Mouse (Mus musculus) neural tube, embryonic 15.5 days (tissue): ENCODE measurements around the gene Ppm1h. TPM values are rescaled to one million over a fixed set of nuclear protein-coding genes. Genes with fewer than 3 reads are reported as not detected.

ENCODE experiments used
- ATAC-seq: fragments of 200-750 bp; cut with Nextera tagmentation; 2 replicates; pipeline ENCODE4 v1.8.0; 2017; ENCODE audit warnings: mild to moderate bottlenecking, moderate TSS enrichment, moderate library complexity; ENCODE audit not compliant: low FRiP score
- H3K27ac ChIP-seq: fragments of 300-500 bp; sonication (generic); replicated peaks from 2 replicates; pipeline ENCODE4 v1.5.1; 2015; ENCODE audit warnings: mild to moderate bottlenecking, inconsistent platforms
- H3K27me3 ChIP-seq: fragments of 300-500 bp; sonication (generic); replicated peaks from 2 replicates; pipeline ENCODE4 v1.6.1; 2015; ENCODE audit warnings: inconsistent platforms
- H3K36me3 ChIP-seq: fragments of 300-500 bp; sonication (generic); 2 replicates; pipeline ENCODE4 v1.6.1; 2015; ENCODE audit warnings: inconsistent platforms
- H3K4me1 ChIP-seq: fragments of 300-500 bp; sonication (generic); 2 replicates; pipeline ENCODE4 v1.6.1; 2015; ENCODE audit warnings: inconsistent platforms
- H3K4me2 ChIP-seq: fragments of 300-500 bp; sonication (generic); 2 replicates; pipeline ENCODE4 v1.6.1; 2015; ENCODE audit warnings: inconsistent platforms, mild to moderate bottlenecking, moderate library complexity
- H3K4me3 ChIP-seq: fragments of 300-500 bp; sonication (generic); replicated peaks from 2 replicates; pipeline ENCODE4 v1.5.1; 2015; ENCODE audit warnings: mild to moderate bottlenecking, inconsistent platforms
- H3K9ac ChIP-seq: fragments of 300-500 bp; sonication (generic); replicated peaks from 2 replicates; pipeline ENCODE4 v1.6.1; 2015; ENCODE audit warnings: mild to moderate bottlenecking, inconsistent platforms
- H3K9me3 ChIP-seq: fragments of 300-500 bp; sonication (generic); replicated peaks from 2 replicates; pipeline ENCODE4 v1.6.1; 2016; ENCODE audit warnings: inconsistent platforms
- WGBS: fragments of 180-500 bp; shearing (Covaris S2); methylation state at CpG from one replicate; pipeline ENCODE4 v1.1.7; 2015; ENCODE audit warnings: mixed read lengths; 5-methylcytosine and 5-hydroxymethylcytosine counted together
- polyA plus RNA-seq: library from polyadenylated mRNA; unstranded; fragments of >200 nt; fragmentation: Nextera tagmentation; extraction: Ambion mirVana; gene quantifications from 2 replicates; pipeline ENCODE4 v1.2.1, GENCODE M21; 2015

Gene Ppm1h
- polyA plus RNA-seq, 1 experiment from 2014 or later, result 32.6 TPM

DNA sequence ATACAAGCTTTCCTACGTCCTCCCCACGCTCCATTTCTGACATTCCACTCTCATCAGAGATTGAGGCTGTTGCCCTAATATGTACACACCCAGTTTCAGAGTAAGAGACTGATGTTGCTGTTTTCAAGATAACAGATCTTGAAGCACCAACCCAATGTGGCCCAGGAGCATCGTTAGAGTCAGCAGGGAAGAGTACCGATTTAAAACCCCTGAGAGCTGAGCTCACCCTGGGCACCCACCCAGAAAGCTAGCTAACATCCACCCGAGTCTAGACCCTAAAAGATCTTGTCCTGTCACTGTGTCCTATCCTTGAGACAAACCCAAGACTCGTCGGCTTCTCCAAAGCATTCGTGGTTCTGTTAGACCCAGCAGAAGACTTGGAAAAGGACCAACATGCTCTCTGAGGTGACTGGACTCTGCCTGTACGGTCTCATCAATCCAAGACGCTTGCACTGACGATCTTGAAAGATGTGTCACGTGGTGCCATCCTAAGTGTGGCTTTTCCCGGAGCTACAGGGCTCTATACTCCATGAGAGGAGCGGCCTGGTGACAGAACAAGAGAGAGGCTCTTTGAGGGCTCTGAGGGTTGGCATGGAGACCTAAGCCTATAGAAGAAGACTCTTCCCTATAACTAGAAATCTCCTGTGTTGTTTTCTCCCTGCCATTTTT, 212.3 kb downstream of the Ppm1h start:
- Histone ChIP-seq H3K4me3 (no peak overlapping the region), H3K4me2 (no peak overlapping the region), H3K4me1 (peaks cover 61% of the 10 kb centered on the region), H3K27me3 (no peaks in the 10 kb centered on the region), H3K9ac (no peak overlapping the region), H3K27ac (peak overlapping the region; percentile 92), H3K9me3 (no peaks in the 10 kb centered on the region), H3K36me3 (no peaks in the 10 kb centered on the region)
- no peak for ATAC-seq
- 84% methylated on average over 14 of the region's 14 CpGs for WGBS

DNA sequence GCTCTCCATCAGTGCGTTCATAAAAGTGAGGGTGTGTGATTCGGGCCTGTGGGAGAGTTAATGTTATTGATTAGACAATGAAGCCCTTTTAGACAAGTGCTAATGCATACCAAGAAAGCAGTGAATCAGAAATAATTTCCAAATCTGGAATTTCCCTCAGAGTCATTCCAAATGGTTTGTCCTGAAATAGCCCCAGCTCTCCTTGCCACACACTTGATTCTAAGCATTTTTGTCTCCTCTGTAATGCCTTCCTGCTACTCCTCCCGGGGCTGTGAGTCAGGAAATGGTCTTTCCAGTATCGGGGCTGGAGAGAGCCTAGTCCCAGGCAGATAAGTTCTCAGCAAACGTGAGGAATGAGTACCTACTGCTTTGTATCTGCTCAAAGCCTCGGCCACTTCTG, 212.9 kb downstream of the Ppm1h start:
- H3K9ac ChIP-seq, result no peak overlapping the region
- ATAC-seq, result no peak
- no peak overlapping the region for H3K4me2 ChIP-seq
- peaks cover 55% of the 10 kb centered on the region for H3K4me1 ChIP-seq
- no peaks in the 10 kb centered on the region for H3K27me3 ChIP-seq
- WGBS, result 72% methylated on average over 6 of the region's 6 CpGs
- H3K9me3 ChIP-seq, result no peaks in the 10 kb centered on the region
- no peak overlapping the region for H3K27ac ChIP-seq
- H3K4me3 ChIP-seq, result no peak overlapping the region
- H3K36me3 ChIP-seq, result no peaks in the 10 kb centered on the region

DNA sequence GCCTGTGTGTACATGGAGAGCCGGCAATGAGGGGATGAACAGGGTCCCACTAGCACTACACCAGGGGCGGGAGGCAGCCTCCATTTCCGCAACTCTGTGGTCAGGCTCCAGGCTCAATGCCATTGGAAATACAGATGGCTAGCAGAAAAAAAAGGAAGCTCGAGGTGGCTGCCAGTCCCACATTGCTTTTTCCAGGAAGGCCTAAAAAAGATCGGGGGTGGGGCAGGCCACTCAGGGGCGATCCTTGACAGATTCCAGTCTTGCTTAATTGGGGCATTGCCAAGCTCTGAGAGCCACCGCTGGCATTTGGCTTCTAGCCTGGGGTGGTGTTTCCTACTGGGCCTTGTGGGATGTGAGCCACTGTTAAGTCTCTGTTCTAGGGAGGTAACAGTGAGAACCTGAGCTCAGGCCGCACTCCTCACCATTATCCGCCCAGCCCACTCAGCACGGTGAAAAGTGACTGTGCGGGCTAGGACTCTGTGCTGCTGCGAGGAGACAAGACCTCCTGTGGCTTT, 216.1 kb downstream of the Ppm1h start:
- H3K9ac ChIP-seq, result no peak overlapping the region
- ATAC-seq, result peak; percentile 58
- H3K27me3 ChIP-seq, result no peaks in the 10 kb centered on the region
- H3K36me3 ChIP-seq, result no peaks in the 10 kb centered on the region
- peaks cover 24% of the 10 kb centered on the region for H3K4me1 ChIP-seq
- H3K27ac ChIP-seq, result peak overlapping the region; percentile 75
- H3K4me3 ChIP-seq, result no peak overlapping the region
- WGBS, result 58% methylated on average over 12 of the region's 12 CpGs
- H3K9me3 ChIP-seq, result no peaks in the 10 kb centered on the region
- H3K4me2 ChIP-seq, result no peak overlapping the region

DNA sequence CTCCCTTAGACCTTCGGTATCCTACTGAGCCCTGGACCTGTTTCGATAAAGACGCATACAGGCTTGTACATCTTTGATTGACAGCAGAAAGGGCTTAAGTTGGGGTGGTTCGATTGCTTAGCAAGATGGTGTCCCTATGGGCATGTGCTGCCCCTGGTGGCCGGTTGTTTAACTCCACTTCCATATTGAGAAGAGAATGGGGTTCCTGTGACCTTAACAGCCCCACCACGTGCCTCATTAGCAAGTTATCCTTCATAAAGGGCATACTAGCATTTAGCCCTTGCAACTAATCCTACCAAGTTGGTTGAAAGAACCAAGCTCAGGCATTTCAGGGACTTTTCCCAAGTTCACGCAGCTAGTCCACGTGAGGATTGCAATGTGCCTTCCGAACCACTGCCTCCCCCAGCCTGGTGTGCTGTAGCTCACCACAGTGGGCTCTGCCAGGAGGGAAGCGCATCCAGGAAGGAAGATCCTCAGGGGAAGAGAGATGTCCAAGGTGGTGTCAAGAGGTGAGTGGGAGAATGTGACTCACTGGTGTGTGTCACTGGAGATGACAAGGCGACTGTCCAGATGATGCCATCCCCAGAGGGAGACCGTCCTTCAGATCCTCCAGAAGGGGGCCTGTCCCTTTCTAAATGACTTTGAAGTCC, 216.7 kb downstream of the Ppm1h start:
- Histone ChIP-seq H3K27ac (peak overlapping the region; percentile 75), H3K9me3 (no peaks in the 10 kb centered on the region), H3K9ac (no peak overlapping the region), H3K4me1 (peaks cover 23% of the 10 kb centered on the region), H3K36me3 (no peaks in the 10 kb centered on the region), H3K27me3 (no peaks in the 10 kb centered on the region), H3K4me3 (no peak overlapping the region), H3K4me2 (no peak overlapping the region)
- ATAC-seq, result 0 out of 2 replicates have a peak, but pooled peaks have one; percentile 18
- WGBS, result 79% methylated on average over 12 of the region's 12 CpGs

DNA sequence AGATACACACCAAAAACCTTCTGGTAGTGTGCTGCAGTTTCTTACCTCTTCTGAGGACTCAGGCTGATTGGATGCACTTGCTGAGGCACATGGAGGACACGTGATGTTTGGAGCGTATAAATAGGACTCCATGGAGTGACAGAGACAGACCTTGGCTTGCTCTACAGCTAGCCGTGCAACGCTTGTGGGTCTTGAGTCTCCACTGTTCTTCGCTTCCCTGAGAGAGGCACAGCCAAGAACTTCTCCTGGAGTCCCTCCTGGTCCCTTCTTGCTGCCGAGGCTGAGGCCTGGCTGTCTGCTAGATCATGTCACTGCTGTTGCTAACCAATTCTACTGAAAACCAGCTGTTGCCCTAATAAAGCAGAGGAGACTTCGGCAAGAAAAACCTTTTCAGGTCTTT, 221.4 kb downstream of the Ppm1h start:
- H3K9me3 ChIP-seq, result no peaks in the 10 kb centered on the region
- 61% methylated on average over 7 of the region's 7 CpGs for WGBS
- ATAC-seq, result no peak

DNA sequence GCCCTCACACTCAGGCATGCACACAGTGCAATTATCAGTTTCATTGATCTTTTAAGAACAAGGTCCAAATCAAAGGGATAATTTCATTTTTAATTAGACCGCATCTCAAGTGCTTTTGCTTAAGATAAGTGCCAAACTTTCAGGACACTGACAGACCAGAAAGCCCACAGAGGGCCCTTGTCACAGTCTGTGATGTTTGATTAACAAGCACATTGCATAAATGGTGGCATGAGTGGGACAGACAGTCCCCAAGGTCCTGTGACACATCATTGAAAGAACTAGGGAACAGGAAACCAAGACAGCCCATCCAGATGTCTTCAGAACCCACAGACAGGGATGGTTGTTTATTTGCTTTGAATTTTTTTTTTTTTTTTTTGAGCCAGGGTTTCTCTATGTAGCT, 221.9 kb downstream of the Ppm1h start:
- Histone ChIP-seq H3K4me2 (no peak overlapping the region), H3K27ac (peak overlapping the region; percentile 46; the same call in 1 of the 2 replicates), H3K9ac (no peak overlapping the region), H3K9me3 (no peaks in the 10 kb centered on the region), H3K36me3 (no peaks in the 10 kb centered on the region), H3K4me1 (peaks cover 18% of the 10 kb centered on the region), H3K27me3 (no peaks in the 10 kb centered on the region), H3K4me3 (no peak overlapping the region)
- no peak for ATAC-seq
- WGBS, result 88% methylated on average over 1 of the region's 1 CpGs

More for the DNA sequence above, 221.4 kb downstream of the Ppm1h start:
- H3K4me1 ChIP-seq, result peaks cover 19% of the 10 kb centered on the region
- H3K27me3 ChIP-seq, result no peaks in the 10 kb centered on the region
- H3K36me3 ChIP-seq, result no peaks in the 10 kb centered on the region
- H3K4me3 ChIP-seq, result no peak overlapping the region
- H3K9ac ChIP-seq, result no peak overlapping the region
- H3K27ac ChIP-seq, result peak overlapping the region; percentile 46
- H3K4me2 ChIP-seq, result no peak overlapping the region

DNA sequence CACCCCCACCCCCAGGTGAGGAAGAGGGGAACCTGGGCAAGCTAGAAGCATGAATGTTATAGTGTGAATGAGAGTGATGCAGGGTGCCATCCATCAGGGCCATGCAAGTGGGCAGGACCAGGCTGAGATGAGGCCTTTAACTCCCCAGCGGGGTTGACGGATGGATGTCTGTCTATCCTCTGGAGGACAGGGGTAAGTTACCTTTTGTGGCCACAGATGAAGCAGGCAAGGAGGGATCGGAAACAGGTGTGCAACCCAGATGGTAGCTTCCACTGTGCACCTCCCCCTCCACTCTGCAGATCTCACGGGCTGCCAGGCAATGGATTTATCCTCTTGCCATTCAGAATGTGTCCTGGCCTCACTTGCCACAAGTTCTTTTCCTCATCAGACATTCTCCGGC, 222.8 kb downstream of the Ppm1h start:
- Histone ChIP-seq H3K36me3 (no peaks in the 10 kb centered on the region), H3K9me3 (no peaks in the 10 kb centered on the region), H3K4me2 (no peak overlapping the region), H3K4me1 (peaks cover 18% of the 10 kb centered on the region), H3K27me3 (no peaks in the 10 kb centered on the region), H3K27ac (no peak overlapping the region), H3K9ac (no peak overlapping the region), H3K4me3 (no peak overlapping the region)
- no peak for ATAC-seq
- WGBS, result 59% methylated on average over 5 of the region's 5 CpGs

DNA sequence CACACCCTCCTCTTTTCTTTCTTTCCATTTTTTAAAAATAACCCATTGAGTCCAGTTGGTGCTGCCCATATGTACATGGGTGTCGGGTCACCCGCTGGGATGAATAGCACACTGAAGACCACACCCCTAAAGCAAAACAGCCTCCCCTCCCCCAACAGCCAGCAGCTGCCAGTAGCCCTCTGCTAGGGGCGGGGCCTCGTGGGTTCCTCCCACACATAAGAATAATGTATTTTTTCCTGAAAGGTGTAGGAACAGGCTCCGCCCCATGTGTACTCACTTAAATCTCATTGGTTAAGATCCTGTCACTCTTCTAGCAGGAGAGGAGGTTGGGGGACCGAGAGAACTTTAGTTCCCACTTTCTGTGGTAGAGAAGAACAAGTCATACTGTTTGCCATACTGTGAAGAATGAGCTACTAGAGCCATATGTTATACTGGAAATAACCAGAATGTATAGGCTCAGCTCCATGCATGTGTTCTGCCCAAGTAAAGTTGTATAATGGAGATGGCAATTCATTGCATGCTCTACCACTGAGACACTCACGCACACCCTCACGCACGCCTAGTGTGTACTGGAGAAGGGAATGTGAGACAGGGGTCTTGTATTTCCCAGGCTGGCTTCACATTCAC, 231.0 kb downstream of the Ppm1h start:
- Histone ChIP-seq H3K9me3 (no peaks in the 10 kb centered on the region), H3K36me3 (0 out of 2 replicates have a peak, but pooled peaks cover 6% of the 10 kb centered on the region), H3K27me3 (no peaks in the 10 kb centered on the region), H3K27ac (no peak overlapping the region), H3K9ac (no peak overlapping the region), H3K4me3 (no peak overlapping the region), H3K4me1 (peaks cover 31% of the 10 kb centered on the region), H3K4me2 (no peak overlapping the region)
- ATAC-seq, result no peak
- WGBS, result 84% methylated on average over 9 of the region's 9 CpGs

DNA sequence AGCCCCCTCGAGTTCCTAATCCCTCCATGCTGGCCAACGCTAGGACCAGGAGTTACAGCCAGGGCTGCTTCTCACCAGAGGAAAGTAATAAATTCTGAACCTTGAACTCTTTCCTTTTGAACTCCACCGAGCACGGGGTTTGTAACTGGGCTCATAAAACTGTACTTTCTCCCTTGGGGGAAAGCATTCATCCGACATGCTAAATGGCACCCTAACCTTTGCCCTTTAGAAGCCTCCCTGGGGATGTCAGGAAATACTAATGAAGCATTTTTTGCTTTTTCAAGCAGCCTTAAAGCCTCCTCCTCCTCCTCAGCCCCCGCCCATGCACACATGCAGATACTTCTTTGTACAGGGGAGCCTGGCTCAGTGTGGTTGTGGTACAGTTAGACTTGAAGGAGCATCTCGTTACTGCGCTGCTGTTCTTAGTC, 232.2 kb downstream of the Ppm1h start:
- WGBS, result 18% methylated on average over 8 of the region's 8 CpGs
- Histone ChIP-seq H3K9me3 (no peaks in the 10 kb centered on the region), H3K4me1 (peaks cover 31% of the 10 kb centered on the region), H3K27ac (peak overlapping the region; percentile 84; the same call in 1 of the 2 replicates), H3K27me3 (no peaks in the 10 kb centered on the region), H3K36me3 (0 out of 2 replicates have a peak, but pooled peaks cover 6% of the 10 kb centered on the region), H3K9ac (no peak overlapping the region), H3K4me2 (no peak overlapping the region), H3K4me3 (no peak overlapping the region)
- ATAC-seq, result no peak

DNA sequence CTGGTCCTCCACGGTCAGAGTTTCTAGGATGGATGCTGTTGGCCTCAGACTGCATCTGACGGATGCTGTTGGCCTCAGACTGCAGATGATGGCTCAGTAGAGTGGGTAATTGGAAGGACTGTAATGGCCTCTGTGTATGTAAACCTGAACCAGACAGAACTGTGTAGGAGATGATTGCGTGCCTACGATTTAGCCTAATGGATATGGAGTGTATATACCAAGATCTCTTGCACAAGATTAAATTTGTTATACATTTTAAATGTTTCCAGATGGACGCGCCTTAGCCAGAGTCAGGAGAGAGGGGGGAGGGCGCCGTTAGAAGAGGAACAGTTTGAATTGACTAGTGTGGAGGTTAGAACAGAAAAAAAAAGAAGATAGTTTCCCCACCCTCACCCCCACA, 233.1 kb downstream of the Ppm1h start:
- no peaks in the 10 kb centered on the region for H3K27me3 ChIP-seq
- H3K4me1 ChIP-seq, result peaks cover 31% of the 10 kb centered on the region
- H3K9me3 ChIP-seq, result no peaks in the 10 kb centered on the region
- ATAC-seq, result no peak
- H3K27ac ChIP-seq, result peak overlapping the region; percentile 84
- 0 out of 2 replicates have a peak, but pooled peaks cover 6% of the 10 kb centered on the region for H3K36me3 ChIP-seq
- 60% methylated on average over 8 of the region's 8 CpGs for WGBS
- H3K4me2 ChIP-seq, result 0 out of 2 replicates have a peak overlapping the region, but pooled peaks have one; percentile 9
- H3K4me3 ChIP-seq, result no peak overlapping the region
- no peak overlapping the region for H3K9ac ChIP-seq

DNA sequence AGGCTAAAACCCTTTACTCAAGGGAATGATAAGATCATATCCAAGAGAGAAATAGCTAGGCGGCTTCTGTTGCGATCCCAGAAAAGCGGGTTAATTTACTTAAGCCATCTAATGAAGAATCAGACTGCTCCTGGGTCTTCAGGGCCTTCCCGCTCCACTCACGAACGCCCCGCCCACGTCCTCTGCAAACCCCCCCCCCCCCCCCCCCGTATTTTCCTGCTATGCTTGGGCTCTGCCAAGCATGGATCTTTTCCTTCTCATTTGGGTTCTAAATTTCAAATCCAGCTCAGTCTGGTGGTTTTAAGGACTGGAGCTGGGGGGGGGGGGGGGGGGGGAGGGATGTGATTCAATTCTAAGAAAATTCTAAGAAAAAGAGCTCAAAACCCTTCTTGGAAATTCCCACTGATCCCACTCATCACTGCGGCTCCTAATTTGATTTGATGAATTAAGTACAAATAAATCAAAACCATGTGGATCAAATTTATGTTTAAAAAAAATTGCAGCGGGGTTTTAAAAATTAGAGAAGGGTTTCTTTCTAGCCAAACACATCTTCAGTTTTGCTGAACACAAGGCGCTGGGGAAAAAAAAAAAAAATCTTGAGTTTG, 233.6 kb downstream of the Ppm1h start:
- WGBS, result 34% methylated on average over 11 of the region's 12 CpGs
- Histone ChIP-seq H3K27me3 (no peaks in the 10 kb centered on the region), H3K4me3 (no peak overlapping the region), H3K9ac (no peak overlapping the region), H3K27ac (peak overlapping the region; percentile 84), H3K4me1 (peaks cover 31% of the 10 kb centered on the region), H3K36me3 (0 out of 2 replicates have a peak, but pooled peaks cover 5% of the 10 kb centered on the region), H3K4me2 (0 out of 2 replicates have a peak overlapping the region, but pooled peaks have one; percentile 37), H3K9me3 (no peaks in the 10 kb centered on the region)
- ATAC-seq, result no peak
